Mouse (Mus musculus): ENCODE measurements around the gene Gm28048.

DNA sequence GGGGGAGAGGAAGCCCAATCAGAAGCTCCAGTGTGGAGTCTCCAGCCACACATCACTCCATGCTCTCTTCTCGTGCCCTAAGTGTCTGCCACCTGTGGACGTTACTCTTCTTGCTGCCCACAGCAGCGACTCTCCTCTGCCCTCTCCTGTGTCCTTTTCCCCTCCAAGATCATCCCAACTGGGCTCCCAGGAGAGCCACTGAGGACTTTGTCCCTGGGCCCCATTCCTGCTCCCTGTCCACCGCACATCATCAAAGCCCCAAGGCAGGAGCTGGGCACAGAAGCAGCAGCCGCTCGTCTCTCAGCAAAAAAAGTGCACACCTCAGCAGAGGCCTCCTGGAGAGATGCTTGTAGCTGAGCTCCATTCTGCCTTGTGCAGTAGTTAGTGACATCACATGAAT lies 33.1 kb upstream of the Gm28048 start:
- TF ChIP-seq POLR2A (IDR thresholded peaks at IDR 0.05; ENCODE audit: borderline replicate concordance, control insufficient read depth, low read depth, low read length) (no peak), CTCF (IDR thresholded peaks at IDR 0.05; ENCODE audit: control insufficient read depth, insufficient read depth, low read length) (no peak)
